Mouse (Mus musculus) layer of hippocampus, adult 9-10 months (tissue): ENCODE results near the gene Best1.
"Not testable (repeated sequence)": the region's sequence is repeated elsewhere in the genome, so short reads cannot be mapped to it uniquely, and the experiment has no call there.

Experiments used
- DNase-seq: peaks from one replicate; pipeline ENCODE4 v3.0.0; 2022; ENCODE audit warnings: low spot score

Gene Best1

GRCm38 (mm10) chr19:9989884-9990256, 11.6 kb downstream of the Best1 start:
- DNase-seq, result no peak

- no peak for DNase-seq
Measured at GRCm38 (mm10) chr19:9989171-9989883, 12.1 kb downstream of the Best1 start.

- no peak for DNase-seq
Measured at GRCm38 (mm10) chr19:9987593-9987992, 13.8 kb downstream of the Best1 start.

GRCm38 (mm10) chr19:9987192-9987591, 14.2 kb downstream of the Best1 start:
- DNase-seq, result no peak

GRCm38 (mm10) chr19:9985900-9986421, 15.5 kb downstream of the Best1 start:
- no peak for DNase-seq

- DNase-seq, result no peak
Measured at GRCm38 (mm10) chr19:9985190-9985899, 16.1 kb downstream of the Best1 start.

GRCm38 (mm10) chr19:9984111-9985055, 17.1 kb downstream of the Best1 start:
- DNase-seq, result no peak

- no peak for DNase-seq
Measured at GRCm38 (mm10) chr19:9982852-9983542, 18.4 kb downstream of the Best1 start.

GRCm38 (mm10) chr19:9982151-9982851, 19.1 kb downstream of the Best1 start:
- peak; percentile 90 for DNase-seq

- DNase-seq, result no peak
Measured at GRCm38 (mm10) chr19:9981621-9982020, 19.8 kb downstream of the Best1 start.

GRCm38 (mm10) chr19:9980258-9980657, 21.2 kb downstream of the Best1 start, which contains the start of gene Fth1:
Gene Fth1 (plus strand): TSS chr19:9980598.
- no peak for DNase-seq

GRCm38 (mm10) chr19:9979156-9979555, 22.3 kb downstream of the Best1 start:
- no peak for DNase-seq

GRCm38 (mm10) chr19:9978431-9978951, 22.9 kb downstream of the Best1 start:
- DNase-seq, result no peak

GRCm38 (mm10) chr19:9977085-9977484, 24.3 kb downstream of the Best1 start:
- no peak for DNase-seq

- DNase-seq, result not testable (repeated sequence)
Measured at GRCm38 (mm10) chr19:9974853-9975252, 26.6 kb downstream of the Best1 start.

- DNase-seq, result no peak
Measured at GRCm38 (mm10) chr19:9968081-9968787, 33.2 kb downstream of the Best1 start.

GRCm38 (mm10) chr19:9966096-9966867, 35.2 kb downstream of the Best1 start:
- no peak for DNase-seq

- no peak for DNase-seq
Measured at GRCm38 (mm10) chr19:9964205-9964916, 37.1 kb downstream of the Best1 start.

GRCm38 (mm10) chr19:9960769-9961168, 40.7 kb downstream of the Best1 start:
- DNase-seq, result no peak
